Mouse (Mus musculus) brain, embryonic 14.5 days (tissue): ENCODE measurements around the gene Aup1.

Experiments used
- CTCF ChIP-seq: fragments of 200-500 bp; IDR thresholded peaks from 2 replicates; pipeline ENCODE4 v1.5.1; 2012; ENCODE audit warnings: inconsistent platforms, mild to moderate bottlenecking, moderate library complexity, borderline replicate concordance; ENCODE audit not compliant: insufficient read depth, insufficient read length; ENCODE audit errors: extremely low read depth
- POLR2A ChIP-seq: fragments of 200-500 bp; IDR thresholded peaks from 2 replicates; pipeline ENCODE4 v1.6.1; 2012; ENCODE audit warnings: mild to moderate bottlenecking, inconsistent platforms, borderline replicate concordance; ENCODE audit not compliant: poor library complexity, insufficient read depth, insufficient read length, severe bottlenecking; ENCODE audit errors: extremely low read depth

- TF ChIP-seq POLR2A (no peak), CTCF (no peak)
These were observed 20.7 kb downstream of the Aup1 start for GRCm38 (mm10) chr6:83074979-83075378.
